Mouse (Mus musculus) brain, embryonic 14.5 days (tissue): Measurements from ENCODE around the gene Mbd5. TPM values are rescaled to one million over a fixed set of nuclear protein-coding genes. Genes with fewer than 3 reads are reported as not detected.

ENCODE experiments used
- DNase-seq: peaks from one replicate; pipeline ENCODE4 v3.0.0-alpha.2; 2011; ENCODE audit warnings: low read depth
- CTCF ChIP-seq: fragments of 200-500 bp; IDR thresholded peaks from 2 replicates; pipeline ENCODE4 v1.5.1; 2012; ENCODE audit warnings: inconsistent platforms, mild to moderate bottlenecking, moderate library complexity, borderline replicate concordance; ENCODE audit not compliant: insufficient read depth, insufficient read length; ENCODE audit errors: extremely low read depth
- POLR2A ChIP-seq: fragments of 200-500 bp; IDR thresholded peaks from 2 replicates; pipeline ENCODE4 v1.6.1; 2012; ENCODE audit warnings: mild to moderate bottlenecking, inconsistent platforms, borderline replicate concordance; ENCODE audit not compliant: poor library complexity, insufficient read depth, insufficient read length, severe bottlenecking; ENCODE audit errors: extremely low read depth
- polyA plus RNA-seq: library from polyadenylated mRNA; depleted of rRNA; stranded (reverse); fragments of >200 nt; gene quantifications from 2 replicates; pipeline ENCODE4 v1.2.3, GENCODE M21; 2012; rRNA removed

The Mbd5 gene
- polyA plus RNA-seq = 14.7 and 24.5 TPM in 2 replicates

DNA sequence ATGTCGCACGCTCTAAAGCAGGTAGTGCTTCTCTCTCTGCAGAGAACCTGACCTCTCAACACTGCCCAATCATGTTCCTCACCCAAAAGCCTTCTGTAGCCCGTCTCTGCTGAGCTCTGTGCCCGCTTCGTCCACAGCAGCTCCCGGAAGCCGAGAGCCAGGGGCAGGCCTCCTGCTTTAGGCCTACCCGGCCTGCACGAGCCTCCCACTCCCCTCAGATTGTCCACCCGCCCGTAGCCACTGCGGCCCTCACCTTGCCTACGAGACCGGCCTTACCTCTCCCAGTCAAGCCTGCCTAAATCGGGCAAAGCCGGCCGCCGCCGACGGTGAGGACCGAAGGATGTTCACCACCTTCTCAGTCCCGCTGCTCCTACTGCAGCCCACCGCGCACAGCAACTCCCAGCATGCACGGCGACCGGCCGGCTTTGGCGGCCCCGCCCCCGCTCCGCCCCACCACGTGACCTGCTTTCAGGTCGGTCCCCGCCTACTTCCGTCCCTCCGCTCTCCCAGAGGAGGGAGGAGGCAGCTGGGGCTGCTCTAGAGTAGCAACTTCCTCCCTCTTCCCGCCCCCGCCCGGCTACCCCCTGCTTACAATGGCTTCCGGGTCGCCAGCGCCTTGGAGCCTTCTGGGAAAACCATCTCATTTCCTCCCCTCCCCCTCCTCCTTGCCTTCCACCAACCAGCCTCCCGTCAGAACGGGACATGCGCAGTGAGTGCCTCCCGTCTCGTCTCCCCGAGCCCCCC is at the start of gene Mbd5:
TSS of gene Mbd5 (plus strand) at position 668 of the 744 bp plus-strand sequence.
- TF ChIP-seq CTCF (no peak), POLR2A (peak; percentile 81; the same call in 1 of the 2 replicates)
- peak; percentile 100 for DNase-seq

DNA sequence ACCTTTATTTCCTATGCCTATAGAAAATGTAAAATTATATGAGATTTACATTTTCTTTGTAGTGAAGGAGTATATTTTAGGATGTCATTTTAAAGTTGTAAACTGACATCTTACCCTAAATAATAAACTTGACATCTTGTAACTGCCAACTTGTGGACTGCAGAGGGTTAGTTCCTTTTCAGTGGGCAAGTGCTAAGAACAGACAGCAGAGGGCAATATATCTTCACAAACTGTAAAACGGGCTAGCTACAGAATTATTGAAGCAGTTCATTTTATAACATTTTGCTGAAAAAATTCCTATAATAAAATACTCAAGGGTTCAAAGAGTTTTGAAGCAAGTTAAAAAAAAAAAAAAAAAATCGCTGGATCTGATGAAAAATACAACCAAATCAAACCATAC is 40.4 kb upstream of the Mbd5 start:
- TF ChIP-seq CTCF = peak; percentile 53; the same call in 1 of the 2 replicates
- no peak for TF ChIP-seq POLR2A
- DNase-seq = peak; percentile 71

DNA sequence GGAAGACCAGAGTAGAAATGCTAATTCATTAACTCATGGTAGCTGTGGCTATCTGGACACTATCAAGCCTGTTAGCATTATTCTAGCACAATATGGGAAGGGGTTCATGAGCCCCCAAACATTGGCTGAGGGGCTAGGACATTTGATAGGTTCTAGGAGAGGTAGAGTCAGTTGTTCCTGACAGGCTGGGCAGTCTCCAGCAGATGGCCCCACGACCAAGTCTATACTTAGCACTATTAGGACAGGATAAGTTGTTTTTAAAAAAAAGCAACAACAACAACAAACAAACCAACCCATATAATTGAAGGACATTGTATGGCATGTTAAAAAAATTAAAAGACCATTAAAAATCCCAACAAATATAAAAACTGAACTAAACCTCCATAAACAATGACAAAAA is 35.1 kb upstream of the Mbd5 start:
- DNase-seq = no peak
- peak; percentile 23; the same call in 1 of the 2 replicates for TF ChIP-seq CTCF
- TF ChIP-seq POLR2A = no peak

DNA sequence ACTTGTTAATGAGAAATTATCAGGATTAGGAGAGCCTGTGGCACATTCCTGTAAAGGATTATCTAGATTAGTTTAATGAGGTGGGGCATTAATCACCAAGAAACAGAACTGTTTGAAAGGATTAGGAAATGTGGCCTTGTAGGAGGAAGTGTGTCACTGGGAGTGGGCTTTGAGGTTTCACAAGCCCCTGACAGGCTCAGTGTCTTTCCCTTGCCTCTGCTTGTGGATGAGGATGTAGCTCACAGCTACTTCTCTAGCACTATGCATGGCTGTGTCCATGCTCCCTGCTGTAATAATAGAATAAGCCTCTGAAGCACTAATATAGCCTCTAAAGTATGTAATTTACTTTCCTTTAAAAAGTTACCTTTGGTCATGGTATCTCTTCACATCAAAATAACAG is 33.5 kb upstream of the Mbd5 start:
- no peak for DNase-seq
- no peak for TF ChIP-seq CTCF
- no peak for TF ChIP-seq POLR2A

DNA sequence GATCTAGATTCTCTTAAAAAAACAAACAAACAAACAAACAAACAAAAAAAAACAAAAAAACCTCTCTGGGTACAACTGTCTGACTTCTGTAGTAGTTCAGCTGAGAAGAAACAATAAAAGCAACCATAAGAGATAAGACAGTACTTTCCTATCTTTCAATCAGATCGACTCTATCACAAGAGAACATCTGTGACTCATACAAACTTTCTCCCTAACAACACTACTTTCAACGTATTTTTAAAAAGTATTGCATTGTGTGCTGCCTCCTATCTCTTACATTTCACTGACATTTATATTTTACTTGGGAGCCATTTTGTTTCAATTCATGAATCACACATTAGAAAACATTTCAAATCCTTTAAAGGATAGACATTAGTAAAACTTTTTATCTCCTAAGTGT is 14.2 kb upstream of the Mbd5 start:
- no peak for TF ChIP-seq CTCF
- no peak for DNase-seq

DNA sequence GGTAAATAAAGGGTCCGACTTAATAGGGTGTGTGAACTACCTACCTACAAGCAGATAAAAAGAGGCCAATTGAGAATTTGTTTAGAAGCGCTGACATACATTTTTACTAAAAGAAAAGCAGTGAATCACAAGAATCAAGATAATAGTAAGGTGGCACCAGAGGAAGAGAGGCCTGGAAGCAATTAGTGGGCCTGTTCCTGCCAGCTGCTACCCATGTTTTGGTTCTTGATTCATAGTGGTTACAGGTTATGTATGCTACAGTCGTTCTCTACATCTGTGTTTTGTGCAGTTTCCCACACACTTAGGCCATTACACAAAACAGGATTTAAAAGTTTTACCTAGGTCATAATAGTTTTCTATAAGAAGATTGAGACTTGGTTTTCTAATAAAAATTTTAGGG is 1.5 kb upstream of the Mbd5 start:
- TF ChIP-seq POLR2A = no peak
- TF ChIP-seq CTCF = no peak
- no peak for DNase-seq

GRCm38 (mm10) chr2:48949743-48950251 is 489 bp downstream of the Mbd5 start:
- DNase-seq = no peak
- TF ChIP-seq CTCF (no peak), POLR2A (peak; percentile 9; the same call in 1 of the 2 replicates)

GRCm38 (mm10) chr2:48950252-48950315 is 776 bp downstream of the Mbd5 start, which contains the start of gene Orc4:
Gene Orc4, minus strand, starts transcription at chr2:48950277.
- DNase-seq = no peak
- no peak for TF ChIP-seq POLR2A
- no peak for TF ChIP-seq CTCF

- peak; percentile 40 for DNase-seq
- TF ChIP-seq CTCF (no peak), POLR2A (no peak)
These were observed 1.1 kb downstream of the Mbd5 start for GRCm38 (mm10) chr2:48950316-48950880.

GRCm38 (mm10) chr2:48956591-48956990 is 7.3 kb downstream of the Mbd5 start:
- DNase-seq = no peak
- TF ChIP-seq POLR2A = no peak
- TF ChIP-seq CTCF = no peak

- TF ChIP-seq CTCF (no peak), POLR2A (no peak)
- DNase-seq = no peak
These were observed 29.6 kb downstream of the Mbd5 start for GRCm38 (mm10) chr2:48978920-48979319.

GRCm38 (mm10) chr2:48990322-48990721 is 41.0 kb downstream of the Mbd5 start:
- TF ChIP-seq POLR2A = no peak
- no peak for TF ChIP-seq CTCF
- DNase-seq = no peak
